ENCODE assay signal across 12 mouse cellular contexts in genomic region chr17:85034068-85034467, GRCm38 (mm10). TPM values are rescaled to one million over a fixed set of nuclear protein-coding genes. Genes with fewer than 3 reads are reported as not detected.
DNase-seq lines count a peak whose midpoint lies in the region; ATAC-seq and TF ChIP-seq lines count a peak whose summit lies in the region.
"Had no signal": no experiment of that assay in that cellular context is flagged by ENCODE, and none has a peak within 500 bp of the region (broad histone marks: within the 10 kb centered on the region; RNA-seq: fewer than 3 reads in every experiment).

No protein-coding gene starts in this region.

- H3K4me2 ChIP-seq in hindbrain, postnatal 0 days (ENCODE audit: low read depth, low read length) = 0 out of 2 replicates have a peak overlapping the region, but pooled peaks have one; percentile 27
- no peak overlapping the region for H3K4me2 ChIP-seq in hindbrain, embryonic 12.5 days (replicated peaks)
- H3K4me2 ChIP-seq in midbrain, embryonic 15.5 days = no peak overlapping the region
- H3K4me2 ChIP-seq: hindbrain, embryonic 13.5 days had no signal

- no peaks in the 10 kb centered on the region for H3K27me3 ChIP-seq in hindbrain, postnatal 0 days (ENCODE audit: insufficient read depth, low read length)
- no peaks in the 10 kb centered on the region for H3K27me3 ChIP-seq in hindbrain, embryonic 12.5 days
- H3K27me3 ChIP-seq in midbrain, embryonic 15.5 days (replicated peaks) = no peaks in the 10 kb centered on the region
- H3K27me3 ChIP-seq: hindbrain, embryonic 13.5 days had no signal

- peak; percentile 38 for DNase-seq in hindbrain, postnatal 0 days (ENCODE audit: low spot score)
- DNase-seq in adrenal gland, adult 2 months = peak; percentile 68
- DNase-seq in adrenal gland, postnatal 25 days = peak; percentile 42
- no peak for DNase-seq in MN1 (ENCODE audit: low spot score)
- DNase-seq in spleen, postnatal 10 days (ENCODE audit: low spot score in 2 of 2) = no peak
- DNase-seq: thymus, postnatal 36 days had no signal

- WGBS in hindbrain, postnatal 0 days = 50% methylated on average over 11 of the region's 11 CpGs
- 68% methylated on average over 11 of the region's 11 CpGs for WGBS in hindbrain, embryonic 12.5 days
- 59% methylated on average over 11 of the region's 11 CpGs for WGBS in midbrain, embryonic 15.5 days

- H3K27ac ChIP-seq in hindbrain, postnatal 0 days = no peak overlapping the region
- no peak overlapping the region for H3K27ac ChIP-seq in hindbrain, embryonic 12.5 days
- H3K27ac ChIP-seq in midbrain, embryonic 15.5 days = no peak overlapping the region
- H3K27ac ChIP-seq: hindbrain, embryonic 13.5 days; macrophage had no signal

- no peaks in the 10 kb centered on the region for H3K9me3 ChIP-seq in hindbrain, postnatal 0 days (ENCODE audit: low read length)
- H3K9me3 ChIP-seq in hindbrain, embryonic 12.5 days (replicated peaks) = no peaks in the 10 kb centered on the region
- H3K9me3 ChIP-seq in midbrain, embryonic 15.5 days = no peaks in the 10 kb centered on the region
- H3K9me3 ChIP-seq: hindbrain, embryonic 13.5 days had no signal

- no peaks in the 10 kb centered on the region for H3K4me1 ChIP-seq in hindbrain, postnatal 0 days (ENCODE audit: insufficient read depth, low read length)
- no peaks in the 10 kb centered on the region for H3K4me1 ChIP-seq in hindbrain, embryonic 12.5 days
- no peaks in the 10 kb centered on the region for H3K4me1 ChIP-seq in midbrain, embryonic 15.5 days
- H3K4me1 ChIP-seq: hindbrain, embryonic 13.5 days had no signal

- no peak for TF ChIP-seq CTCF in hindbrain, postnatal 0 days (IDR thresholded peaks at IDR 0.05; ENCODE audit: low read depth)

- ATAC-seq in hindbrain, postnatal 0 days = peak; percentile 66; the same call in 1 of the 2 replicates
- ATAC-seq in hindbrain, embryonic 12.5 days (ENCODE audit: low FRiP score) = no peak
- 0 out of 2 replicates have a peak, but pooled peaks have one; percentile 42 for ATAC-seq in midbrain, embryonic 15.5 days (replicated peaks)
- ATAC-seq: forebrain, embryonic 16.5 days had no signal

- H3K36me3 ChIP-seq in hindbrain, postnatal 0 days (ENCODE audit: insufficient read depth, low read length) = no peaks in the 10 kb centered on the region
- H3K36me3 ChIP-seq in hindbrain, embryonic 12.5 days = no peaks in the 10 kb centered on the region
- no peaks in the 10 kb centered on the region for H3K36me3 ChIP-seq in midbrain, embryonic 15.5 days (replicated peaks)
- H3K36me3 ChIP-seq: hindbrain, embryonic 13.5 days had no signal

- no peak overlapping the region for H3K9ac ChIP-seq in hindbrain, postnatal 0 days (replicated peaks; ENCODE audit: low read length)
- H3K9ac ChIP-seq in hindbrain, embryonic 12.5 days = no peak overlapping the region
- H3K9ac ChIP-seq in midbrain, embryonic 15.5 days = no peak overlapping the region
- H3K9ac ChIP-seq: hindbrain, embryonic 13.5 days had no signal

- no peak overlapping the region for H3K4me3 ChIP-seq in hindbrain, postnatal 0 days (ENCODE audit: low read length)
- H3K4me3 ChIP-seq in hindbrain, embryonic 12.5 days = no peak overlapping the region
- no peak overlapping the region for H3K4me3 ChIP-seq in midbrain, embryonic 15.5 days
- H3K4me3 ChIP-seq: hindbrain, embryonic 13.5 days had no signal

RNA-seq across cellular contexts. Expression of gene Slc3a1, which starts 5.9 kb away (rescaled TPM):
- total RNA-seq in hindbrain, postnatal 0 days (2014; rRNA removed) = 0.10 TPM in 1 of 2 replicates, not detected in the other
- 0.10 and 0.19 TPM in 2 replicates for polyA plus RNA-seq in hindbrain, postnatal 0 days (2015; fragmentation: Nextera tagmentation; extraction: Ambion mirVana)
- 0.65 and 0.80 TPM in 2 replicates for polyA plus RNA-seq in hindbrain, embryonic 12.5 days (2016; fragmentation: Nextera tagmentation; extraction: Ambion mirVana)
- total RNA-seq in adrenal gland, adult 2 months (2021) = under 1 TPM; 0.41 to 0.69 TPM
- 0.09 and 0.21 TPM in 2 replicates for polyA plus RNA-seq in adrenal gland, adult 2 months (2012; rRNA removed)
- 0.38 and 0.79 TPM in 2 replicates for total RNA-seq in adrenal gland, postnatal 25 days (2021)
- 0.13 and 0.48 TPM in 2 replicates for polyA plus RNA-seq in midbrain, embryonic 15.5 days (2015; fragmentation: Nextera tagmentation; extraction: Ambion mirVana)
- total RNA-seq: common myeloid progenitor, adult 5-6 weeks had no signal
- polyA plus RNA-seq: macrophage had no signal

RNA-seq across cellular contexts. Expression of gene Prepl, which starts 56.0 kb away (rescaled TPM):
- 94.0 and 104 TPM in 2 replicates for total RNA-seq in hindbrain, postnatal 0 days (2014; rRNA removed)
- polyA plus RNA-seq in hindbrain, postnatal 0 days (2015; fragmentation: Nextera tagmentation; extraction: Ambion mirVana) = 105 and 124 TPM in 2 replicates
- 60.6 and 74.1 TPM in 2 replicates for polyA plus RNA-seq in hindbrain, embryonic 12.5 days (2016; fragmentation: Nextera tagmentation; extraction: Ambion mirVana)
- total RNA-seq in adrenal gland, adult 2 months (2021) = 10 to 100 TPM; 39.5 to 39.9 TPM
- polyA plus RNA-seq in adrenal gland, adult 2 months (2012; rRNA removed) = 2.8 and 3.7 TPM in 2 replicates
- total RNA-seq in adrenal gland, postnatal 25 days (2021) = 38.4 and 41.4 TPM in 2 replicates
- polyA plus RNA-seq in midbrain, embryonic 15.5 days (2015; fragmentation: Nextera tagmentation; extraction: Ambion mirVana) = 106 and 118 TPM in 2 replicates

RNA-seq across cellular contexts. Expression of gene Camkmt, which starts 56.3 kb away (rescaled TPM):
- total RNA-seq in hindbrain, postnatal 0 days (2014; rRNA removed) = 5.2 and 8.4 TPM in 2 replicates
- polyA plus RNA-seq in hindbrain, postnatal 0 days (2015; fragmentation: Nextera tagmentation; extraction: Ambion mirVana) = 15.4 and 15.9 TPM in 2 replicates
- 13.6 and 14.3 TPM in 2 replicates for polyA plus RNA-seq in hindbrain, embryonic 12.5 days (2016; fragmentation: Nextera tagmentation; extraction: Ambion mirVana)
- 10 to 100 TPM in 1 of 2 experiments, 1 to 10 TPM in 1; 6.8 to 10.0 TPM for total RNA-seq in adrenal gland, adult 2 months (2021)
- 3.2 and 4.7 TPM in 2 replicates for polyA plus RNA-seq in adrenal gland, adult 2 months (2012; rRNA removed)
- total RNA-seq in adrenal gland, postnatal 25 days (2021) = 6.9 and 8.0 TPM in 2 replicates
- 23.3 and 24.1 TPM in 2 replicates for polyA plus RNA-seq in midbrain, embryonic 15.5 days (2015; fragmentation: Nextera tagmentation; extraction: Ambion mirVana)

Comparison
In these comparisons a context has a peak if more than half of its experiments do, and no peak if none do; other contexts are left out.
1. DNase-seq: peak in hindbrain, postnatal 0 days (single experiment), adrenal gland, adult 2 months (single experiment) and adrenal gland, postnatal 25 days (single experiment); none in MN1 (single experiment) and spleen, postnatal 10 days (0 of 2).
2. RNA of gene Prepl, which starts 56.0 kb away (polyA plus RNA-seq): 105 to 124 TPM in hindbrain, postnatal 0 days, 106 to 118 TPM in midbrain, embryonic 15.5 days and 60.6 to 74.1 TPM in hindbrain, embryonic 12.5 days; 2.8 to 3.7 TPM in adrenal gland, adult 2 months; every median in the first group is over 10 times any median in the second.